Mouse (Mus musculus) kidney, embryonic 14.5 days (tissue): ENCODE results near the gene Fnbp1. TPM values are rescaled to one million over a fixed set of nuclear protein-coding genes. Genes with fewer than 3 reads are reported as not detected.

Source experiments
- ATAC-seq: fragments of 200-750 bp; cut with Nextera tagmentation; 2 replicates; pipeline ENCODE4 v1.8.0; 2017; ENCODE audit warnings: moderate number of reproducible peaks, mild to moderate bottlenecking, moderate TSS enrichment, moderate library complexity; ENCODE audit not compliant: low FRiP score, low TSS enrichment
- H3K27ac ChIP-seq: fragments of 300-500 bp; sonication (generic); 2 replicates; pipeline ENCODE4 v1.5.1; 2014; ENCODE audit warnings: low read depth, mild to moderate bottlenecking, low read length, moderate library complexity, mixed read lengths
- H3K27me3 ChIP-seq: fragments of 300-500 bp; sonication (generic); 2 replicates; pipeline ENCODE4 v1.6.1; 2014; ENCODE audit warnings: mild to moderate bottlenecking, low read length; ENCODE audit not compliant: control insufficient read depth, insufficient read depth
- H3K36me3 ChIP-seq: fragments of 300-500 bp; sonication (generic); 2 replicates; pipeline ENCODE4 v1.6.1; 2014; ENCODE audit warnings: low read length, mixed read lengths; ENCODE audit not compliant: control insufficient read depth, insufficient read depth
- H3K4me1 ChIP-seq: fragments of 300-500 bp; sonication (generic); 2 replicates; pipeline ENCODE4 v1.6.1; 2014; ENCODE audit warnings: low read length, mixed read lengths; ENCODE audit not compliant: control insufficient read depth, insufficient read depth
- H3K4me2 ChIP-seq: fragments of 300-500 bp; sonication (generic); replicated peaks from 2 replicates; pipeline ENCODE4 v1.6.1; 2014; ENCODE audit warnings: low read depth, mild to moderate bottlenecking, low read length
- H3K4me3 ChIP-seq: fragments of 300-500 bp; sonication (generic); 2 replicates; pipeline ENCODE4 v1.5.1; 2014; ENCODE audit warnings: mild to moderate bottlenecking, low read length
- H3K9ac ChIP-seq: fragments of 300-500 bp; sonication (generic); 2 replicates; pipeline ENCODE4 v1.6.1; 2014; ENCODE audit warnings: low read depth, mild to moderate bottlenecking, low read length, moderate library complexity
- H3K9me3 ChIP-seq: fragments of 300-500 bp; sonication (generic); 2 replicates; pipeline ENCODE4 v1.6.1; 2016; ENCODE audit warnings: low read length; ENCODE audit not compliant: control insufficient read depth
- WGBS: fragments of 180-500 bp; shearing (Covaris S2); extraction: QIAGEN DNeasy Blood & Tissue Kit; methylation state at CpG from one replicate; pipeline ENCODE4 v1.1.7; 2014; 5-methylcytosine and 5-hydroxymethylcytosine counted together
- polyA plus RNA-seq: library from polyadenylated mRNA; unstranded; fragments of >200 nt; fragmentation: Nextera tagmentation; extraction: Ambion mirVana; gene quantifications from 2 replicates; pipeline ENCODE4 v1.2.1, GENCODE M21; 2014

Gene Fnbp1
- polyA plus RNA-seq, 1 experiment from 2014 or later: 24.1 TPM

DNA sequence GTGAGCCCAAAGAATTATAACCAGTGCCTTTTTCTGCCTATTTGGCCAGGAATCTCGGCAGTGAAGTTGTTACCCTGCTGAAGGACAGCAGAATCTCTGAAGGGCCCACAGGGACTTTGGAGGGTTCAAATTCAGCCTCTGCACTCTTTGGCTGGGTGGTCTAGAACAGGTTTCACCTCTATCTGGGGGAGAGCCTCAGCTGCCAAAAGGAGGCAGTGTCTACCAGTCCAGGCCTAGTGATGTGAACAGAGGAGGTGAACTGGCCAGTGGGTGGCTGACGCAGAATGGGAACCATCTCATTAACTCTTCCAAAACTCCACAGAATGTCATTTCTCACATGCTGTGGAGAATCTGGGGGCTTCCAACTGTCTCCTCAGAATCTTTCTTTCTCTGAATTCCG lies 697 bp upstream of the Fnbp1 start:
- WGBS: 24% methylated on average over 3 of the region's 3 CpGs
- peaks cover 3% of the 10 kb centered on the region; the same call in 1 of the 2 replicates for H3K36me3 ChIP-seq
- no peaks in the 10 kb centered on the region for H3K4me1 ChIP-seq
- H3K27me3 ChIP-seq: no peaks in the 10 kb centered on the region
- peak overlapping the region; percentile 84 for H3K9ac ChIP-seq
- no peaks in the 10 kb centered on the region for H3K9me3 ChIP-seq
- H3K4me3 ChIP-seq: peak overlapping the region; percentile 88
- peak overlapping the region; percentile 90 for H3K4me2 ChIP-seq
- ATAC-seq: no peak
- no peak overlapping the region for H3K27ac ChIP-seq

GRCm38 (mm10) chr2:31141074-31141866 lies 538 bp downstream of the Fnbp1 start:
- ATAC-seq: peak; percentile 65
- H3K27ac ChIP-seq: peak overlapping the region; percentile 75

GRCm38 (mm10) chr2:31140772-31141073 lies 1.1 kb downstream of the Fnbp1 start:
- H3K4me3 ChIP-seq: peak overlapping the region; percentile 88
- WGBS: 5% methylated on average over 10 of the region's 10 CpGs
- ATAC-seq: no peak
- no peaks in the 10 kb centered on the region for H3K36me3 ChIP-seq
- peak overlapping the region; percentile 90 for H3K4me2 ChIP-seq
- no peaks in the 10 kb centered on the region for H3K27me3 ChIP-seq
- H3K27ac ChIP-seq: no peak overlapping the region
- H3K9me3 ChIP-seq: no peaks in the 10 kb centered on the region
- peak overlapping the region; percentile 84 for H3K9ac ChIP-seq
- H3K4me1 ChIP-seq: 0 out of 2 replicates have a peak, but pooled peaks cover 9% of the 10 kb centered on the region

More at GRCm38 (mm10) chr2:31141074-31141866, 538 bp downstream of the Fnbp1 start:
- H3K9ac ChIP-seq: peak overlapping the region; percentile 84
- WGBS: under 1% methylated on average over 64 of the region's 78 CpGs
- H3K36me3 ChIP-seq: peaks cover under 1% of the 10 kb centered on the region; the same call in 1 of the 2 replicates
- H3K4me2 ChIP-seq: peak overlapping the region; percentile 90
- no peaks in the 10 kb centered on the region for H3K27me3 ChIP-seq
- 0 out of 2 replicates have a peak, but pooled peaks cover 5% of the 10 kb centered on the region for H3K4me1 ChIP-seq
- no peaks in the 10 kb centered on the region for H3K9me3 ChIP-seq
- H3K4me3 ChIP-seq: peak overlapping the region; percentile 88

- Histone ChIP-seq H3K4me1 (peaks cover 14% of the 10 kb centered on the region; the same call in 1 of the 2 replicates), H3K27ac (no peak overlapping the region), H3K9ac (no peak overlapping the region; the same call in 1 of the 2 replicates), H3K4me2 (peak overlapping the region; percentile 90), H3K27me3 (no peaks in the 10 kb centered on the region), H3K36me3 (no peaks in the 10 kb centered on the region), H3K4me3 (peak overlapping the region; percentile 88; the same call in 1 of the 2 replicates), H3K9me3 (no peaks in the 10 kb centered on the region)
- ATAC-seq: no peak
- WGBS: 79% methylated on average over 12 of the region's 12 CpGs
Measured at GRCm38 (mm10) chr2:31139991-31140771, 1.6 kb downstream of the Fnbp1 start.

DNA sequence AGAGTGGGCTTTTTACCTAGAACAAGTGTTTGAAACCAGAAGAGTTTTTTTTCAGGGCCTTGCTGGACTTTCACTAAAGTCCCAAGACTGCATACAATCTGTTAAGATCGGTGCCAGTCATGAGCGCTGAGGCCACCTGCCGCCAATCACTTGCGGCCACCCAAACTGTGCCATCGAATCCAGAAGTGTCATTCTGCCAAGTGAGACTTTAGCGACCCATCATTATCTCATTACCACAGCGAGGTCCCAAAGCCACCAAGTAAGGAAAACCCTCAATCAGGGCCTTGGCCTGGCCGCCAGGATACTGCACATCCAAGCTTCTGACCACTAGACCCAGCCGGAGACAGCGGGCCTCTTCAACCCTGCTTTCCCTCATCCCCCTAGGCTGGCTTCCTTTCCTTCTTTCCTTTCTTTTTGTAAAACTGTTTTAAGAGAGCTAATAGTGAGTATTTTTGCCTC lies 2.6 kb downstream of the Fnbp1 start:
- no peak for ATAC-seq
- Histone ChIP-seq H3K9ac (no peak overlapping the region), H3K27me3 (no peaks in the 10 kb centered on the region), H3K4me2 (no peak overlapping the region), H3K4me3 (no peak overlapping the region), H3K4me1 (peaks cover 16% of the 10 kb centered on the region; the same call in 1 of the 2 replicates), H3K27ac (no peak overlapping the region), H3K36me3 (no peaks in the 10 kb centered on the region), H3K9me3 (no peaks in the 10 kb centered on the region)
- 86% methylated on average over 10 of the region's 10 CpGs for WGBS

- Histone ChIP-seq H3K4me2 (no peak overlapping the region), H3K4me1 (peaks cover 28% of the 10 kb centered on the region), H3K9me3 (no peaks in the 10 kb centered on the region), H3K36me3 (no peaks in the 10 kb centered on the region), H3K27ac (no peak overlapping the region), H3K4me3 (no peak overlapping the region), H3K9ac (no peak overlapping the region), H3K27me3 (no peaks in the 10 kb centered on the region)
- no peak for ATAC-seq
- 77% methylated on average over 14 of the region's 14 CpGs for WGBS
Measured at GRCm38 (mm10) chr2:31137018-31137590, 4.7 kb downstream of the Fnbp1 start.

GRCm38 (mm10) chr2:31136338-31136737 lies 5.5 kb downstream of the Fnbp1 start:
- Histone ChIP-seq H3K36me3 (no peaks in the 10 kb centered on the region), H3K4me2 (no peak overlapping the region), H3K4me1 (peaks cover 32% of the 10 kb centered on the region), H3K4me3 (no peak overlapping the region), H3K27me3 (no peaks in the 10 kb centered on the region), H3K9ac (no peak overlapping the region), H3K27ac (no peak overlapping the region), H3K9me3 (no peaks in the 10 kb centered on the region)
- ATAC-seq: no peak
- 36% methylated on average over 12 of the region's 13 CpGs for WGBS

DNA sequence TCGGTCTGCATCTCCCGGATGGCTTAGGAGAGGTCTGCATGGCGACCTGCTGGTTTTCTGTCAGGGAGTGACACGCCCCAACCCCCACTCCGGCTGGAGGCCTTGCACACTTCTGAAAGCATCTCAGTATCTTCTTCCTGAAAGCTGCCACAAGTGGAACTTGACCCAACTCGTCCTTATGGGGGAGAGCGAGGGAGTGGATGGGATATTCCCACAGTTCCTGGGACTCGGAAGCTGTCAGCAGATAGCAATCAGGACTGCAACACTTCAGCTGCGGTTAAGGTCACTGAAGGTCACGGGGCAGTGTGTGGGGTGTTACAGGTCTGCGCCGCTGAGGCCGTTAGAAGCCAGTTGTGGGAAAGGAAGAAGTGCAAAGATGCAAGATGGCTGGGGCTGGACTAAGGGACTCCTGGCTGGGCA lies 6.3 kb downstream of the Fnbp1 start:
- ATAC-seq: no peak
- no peaks in the 10 kb centered on the region for H3K36me3 ChIP-seq
- H3K4me1 ChIP-seq: peaks cover 37% of the 10 kb centered on the region
- H3K9me3 ChIP-seq: no peaks in the 10 kb centered on the region
- whole genome bisulfite sequencing: 24% methylated on average over 13 of the region's 13 CpGs
- no peak overlapping the region for H3K27ac ChIP-seq
- no peaks in the 10 kb centered on the region for H3K27me3 ChIP-seq
- H3K4me2 ChIP-seq: no peak overlapping the region
- H3K9ac ChIP-seq: no peak overlapping the region
- H3K4me3 ChIP-seq: no peak overlapping the region
